Mouse (Mus musculus): Measurements from ENCODE around the gene Synj2. TPM values are rescaled to one million over a fixed set of nuclear protein-coding genes. Genes with fewer than 3 reads are reported as not detected.

Synj2 gene
- polyA plus RNA-seq, 2 experiments = 3.3 to 4.4 TPM

- WGBS = 46% methylated on average over 3 of the region's 3 CpGs
- Histone ChIP-seq H3K4me1 (ENCODE audit: control insufficient read depth, insufficient read depth, low read length) (no peaks in the 10 kb centered on the region), H3K27me3 (ENCODE audit: control insufficient read depth, insufficient read depth, low read length) (no peaks in the 10 kb centered on the region), H3K9ac (ENCODE audit: low read depth, low read length, severe bottlenecking) (no peak overlapping the region), H3K36me3 (ENCODE audit: control insufficient read depth, insufficient read depth, low read length) (no peaks in the 10 kb centered on the region), H3K27ac (replicated peaks; ENCODE audit: low read depth, low read length) (no peak overlapping the region), H3K4me2 (replicated peaks; ENCODE audit: low read depth, low read length, severe bottlenecking) (no peak overlapping the region), H3K4me3 (replicated peaks; ENCODE audit: low read length) (no peak overlapping the region), H3K9me3 (ENCODE audit: control insufficient read depth, low read length) (no peaks in the 10 kb centered on the region)
- no peak for TF ChIP-seq POLR2A (IDR thresholded peaks at IDR 0.05; ENCODE audit: borderline replicate concordance, extremely low read depth, insufficient read depth, insufficient read length)
- no peak for DNase-seq (ENCODE audit: low spot score)
- no peak for ATAC-seq (ENCODE audit: low FRiP score, low read depth)
Measured at GRCm38 (mm10) chr17:5993581-5994260, 52.6 kb downstream of the Synj2 start.

GRCm38 (mm10) chr17:5994606-5995005 is 53.5 kb downstream of the Synj2 start:
- no peak overlapping the region for H3K9ac ChIP-seq (ENCODE audit: low read depth, low read length, severe bottlenecking)
- no peaks in the 10 kb centered on the region for H3K27me3 ChIP-seq (ENCODE audit: control insufficient read depth, insufficient read depth, low read length)
- ATAC-seq (ENCODE audit: low FRiP score, low read depth) (no peak), DNase-seq (ENCODE audit: low spot score) (no peak)
- whole genome bisulfite sequencing = 77% methylated on average over 6 of the region's 6 CpGs
- H3K4me2 ChIP-seq (replicated peaks; ENCODE audit: low read depth, low read length, severe bottlenecking) = no peak overlapping the region
- TF ChIP-seq POLR2A (IDR thresholded peaks at IDR 0.05; ENCODE audit: borderline replicate concordance, extremely low read depth, insufficient read depth, insufficient read length) = no peak
- no peaks in the 10 kb centered on the region for H3K4me1 ChIP-seq (ENCODE audit: control insufficient read depth, insufficient read depth, low read length)
- no peak overlapping the region for H3K4me3 ChIP-seq (replicated peaks; ENCODE audit: low read length)
- H3K36me3 ChIP-seq (ENCODE audit: control insufficient read depth, insufficient read depth, low read length) = no peaks in the 10 kb centered on the region
- H3K27ac ChIP-seq (replicated peaks; ENCODE audit: low read depth, low read length) = no peak overlapping the region
- no peaks in the 10 kb centered on the region for H3K9me3 ChIP-seq (ENCODE audit: control insufficient read depth, low read length)

GRCm38 (mm10) chr17:5996589-5996988 is 55.5 kb downstream of the Synj2 start:
- DNase-seq (ENCODE audit: low spot score) (no peak), ATAC-seq (ENCODE audit: low FRiP score, low read depth) (no peak)
- TF ChIP-seq POLR2A (IDR thresholded peaks at IDR 0.05; ENCODE audit: borderline replicate concordance, extremely low read depth, insufficient read depth, insufficient read length) = no peak
- no peak overlapping the region for H3K27ac ChIP-seq (replicated peaks; ENCODE audit: low read depth, low read length)
- H3K9me3 ChIP-seq (ENCODE audit: control insufficient read depth, low read length) = no peaks in the 10 kb centered on the region
- 0 out of 2 replicates have a peak, but pooled peaks cover under 1% of the 10 kb centered on the region for H3K4me1 ChIP-seq (ENCODE audit: control insufficient read depth, insufficient read depth, low read length)
- H3K4me3 ChIP-seq (replicated peaks; ENCODE audit: low read length) = no peak overlapping the region
- H3K27me3 ChIP-seq (ENCODE audit: control insufficient read depth, insufficient read depth, low read length) = no peaks in the 10 kb centered on the region
- WGBS = 66% methylated on average over 14 of the region's 14 CpGs
- H3K36me3 ChIP-seq (ENCODE audit: control insufficient read depth, insufficient read depth, low read length) = no peaks in the 10 kb centered on the region
- H3K9ac ChIP-seq (ENCODE audit: low read depth, low read length, severe bottlenecking) = no peak overlapping the region
- H3K4me2 ChIP-seq (replicated peaks; ENCODE audit: low read depth, low read length, severe bottlenecking) = no peak overlapping the region

- no peak for ATAC-seq (ENCODE audit: low FRiP score, low read depth)
- DNase-seq (ENCODE audit: low spot score) = no peak
- Histone ChIP-seq H3K4me2 (replicated peaks; ENCODE audit: low read depth, low read length, severe bottlenecking) (no peak overlapping the region), H3K27ac (replicated peaks; ENCODE audit: low read depth, low read length) (no peak overlapping the region), H3K36me3 (ENCODE audit: control insufficient read depth, insufficient read depth, low read length) (no peaks in the 10 kb centered on the region), H3K9me3 (ENCODE audit: control insufficient read depth, low read length) (no peaks in the 10 kb centered on the region), H3K4me1 (ENCODE audit: control insufficient read depth, insufficient read depth, low read length) (0 out of 2 replicates have a peak, but pooled peaks cover 3% of the 10 kb centered on the region), H3K27me3 (ENCODE audit: control insufficient read depth, insufficient read depth, low read length) (no peaks in the 10 kb centered on the region), H3K4me3 (replicated peaks; ENCODE audit: low read length) (no peak overlapping the region), H3K9ac (ENCODE audit: low read depth, low read length, severe bottlenecking) (no peak overlapping the region)
- WGBS = 74% methylated on average over 16 of the region's 16 CpGs
- no peak for TF ChIP-seq POLR2A (IDR thresholded peaks at IDR 0.05; ENCODE audit: borderline replicate concordance, extremely low read depth, insufficient read depth, insufficient read length)
Measured at GRCm38 (mm10) chr17:5997380-5998234, 56.5 kb downstream of the Synj2 start.

- DNase-seq (ENCODE audit: low spot score) (no peak), ATAC-seq (ENCODE audit: low FRiP score, low read depth) (no peak)
- no peak overlapping the region for H3K4me3 ChIP-seq (replicated peaks; ENCODE audit: low read length)
- no peak overlapping the region for H3K9ac ChIP-seq (ENCODE audit: low read depth, low read length, severe bottlenecking)
- no peaks in the 10 kb centered on the region for H3K36me3 ChIP-seq (ENCODE audit: control insufficient read depth, insufficient read depth, low read length)
- no peaks in the 10 kb centered on the region for H3K9me3 ChIP-seq (ENCODE audit: control insufficient read depth, low read length)
- H3K27me3 ChIP-seq (ENCODE audit: control insufficient read depth, insufficient read depth, low read length) = no peaks in the 10 kb centered on the region
- 0 out of 2 replicates have a peak, but pooled peaks cover 3% of the 10 kb centered on the region for H3K4me1 ChIP-seq (ENCODE audit: control insufficient read depth, insufficient read depth, low read length)
- no peak overlapping the region for H3K27ac ChIP-seq (replicated peaks; ENCODE audit: low read depth, low read length)
- H3K4me2 ChIP-seq (replicated peaks; ENCODE audit: low read depth, low read length, severe bottlenecking) = no peak overlapping the region
- TF ChIP-seq POLR2A (IDR thresholded peaks at IDR 0.05; ENCODE audit: borderline replicate concordance, extremely low read depth, insufficient read depth, insufficient read length) = no peak
Measured at GRCm38 (mm10) chr17:5998235-5998500, 57.1 kb downstream of the Synj2 start.
